Mouse (Mus musculus): ENCODE data around the gene Upk3a.
A peak's percentile ranks its signal among the peaks of the same experiment; 100 is the strongest.
"Not testable (repeated sequence)": the region's sequence is repeated elsewhere in the genome, so short reads cannot be mapped to it uniquely, and the experiment has no call there.

Upk3a gene

GRCm38 (mm10) chr15:85000984-85001982 lies 15.7 kb upstream of the Upk3a start:
- DNase-seq (ENCODE audit: low spot score) = peak; percentile 68

GRCm38 (mm10) chr15:85009666-85010065 lies 7.3 kb upstream of the Upk3a start:
- DNase-seq (ENCODE audit: low spot score) = no peak

GRCm38 (mm10) chr15:85011895-85012661 lies 4.9 kb upstream of the Upk3a start:
- DNase-seq (ENCODE audit: low spot score) = no peak

GRCm38 (mm10) chr15:85012662-85013054 lies 4.3 kb upstream of the Upk3a start:
- no peak for DNase-seq (ENCODE audit: low spot score)

- DNase-seq (ENCODE audit: low spot score) = no peak
These were observed 1.2 kb upstream of the Upk3a start for GRCm38 (mm10) chr15:85015771-85016170.

GRCm38 (mm10) chr15:85022211-85022610 lies 5.3 kb downstream of the Upk3a start:
- no peak for DNase-seq (ENCODE audit: low spot score)

GRCm38 (mm10) chr15:85026197-85026596 lies 9.3 kb downstream of the Upk3a start:
- no peak for DNase-seq (ENCODE audit: low spot score)

- DNase-seq (ENCODE audit: low spot score) = no peak
These were observed 10.8 kb downstream of the Upk3a start for GRCm38 (mm10) chr15:85027740-85028139.

GRCm38 (mm10) chr15:85028648-85029047 lies 11.7 kb downstream of the Upk3a start, which contains the start of gene Fam118a:
Gene Fam118a (plus strand): TSS chr15:85028948.
- not testable (repeated sequence) for DNase-seq (ENCODE audit: low spot score)

GRCm38 (mm10) chr15:85030643-85031042 lies 13.7 kb downstream of the Upk3a start:
- DNase-seq (ENCODE audit: low spot score) = not testable (repeated sequence)

GRCm38 (mm10) chr15:85031866-85032265 lies 14.9 kb downstream of the Upk3a start:
- no peak for DNase-seq (ENCODE audit: low spot score)

- not testable (repeated sequence) for DNase-seq (ENCODE audit: low spot score)
These were observed 17.0 kb downstream of the Upk3a start for GRCm38 (mm10) chr15:85033916-85034315.

GRCm38 (mm10) chr15:85036566-85037342 lies 19.8 kb downstream of the Upk3a start:
- peak; percentile 95 for DNase-seq (ENCODE audit: low spot score)

GRCm38 (mm10) chr15:85037343-85037690 lies 20.4 kb downstream of the Upk3a start:
- no peak for DNase-seq (ENCODE audit: low spot score)

- DNase-seq (ENCODE audit: low spot score) = no peak
These were observed 24.7 kb downstream of the Upk3a start for GRCm38 (mm10) chr15:85041546-85042225.

GRCm38 (mm10) chr15:85042361-85042954 lies 25.5 kb downstream of the Upk3a start:
- DNase-seq (ENCODE audit: low spot score) = no peak

- no peak for DNase-seq (ENCODE audit: low spot score)
These were observed 26.2 kb downstream of the Upk3a start for GRCm38 (mm10) chr15:85043116-85043515.

GRCm38 (mm10) chr15:85043761-85044160 lies 26.8 kb downstream of the Upk3a start:
- no peak for DNase-seq (ENCODE audit: low spot score)

GRCm38 (mm10) chr15:85046230-85046950 lies 29.4 kb downstream of the Upk3a start:
- no peak for DNase-seq (ENCODE audit: low spot score)

GRCm38 (mm10) chr15:85047865-85048264 lies 30.9 kb downstream of the Upk3a start:
- no peak for DNase-seq (ENCODE audit: low spot score)
